Mouse (Mus musculus) telencephalon, adult 2 months (tissue): ENCODE measurements around the gene Gm10447.
A peak's percentile ranks its signal among the peaks of the same experiment; 100 is the strongest.

Experiments used
- DNase-seq: peaks from one replicate; pipeline ENCODE4 v3.0.0-alpha.2; 2011; ENCODE audit warnings: low read depth, low spot score

The Gm10447 gene

GRCm38 (mm10) chr11:53478383-53479170, 21.7 kb upstream of the Gm10447 start:
- no peak for DNase-seq

- no peak for DNase-seq
Observed at GRCm38 (mm10) chr11:53477833-53478232, 20.9 kb upstream of the Gm10447 start.

- no peak for DNase-seq
Observed at GRCm38 (mm10) chr11:53475620-53476019, 18.7 kb upstream of the Gm10447 start.

- no peak for DNase-seq
Observed at GRCm38 (mm10) chr11:53472709-53473108, 15.8 kb upstream of the Gm10447 start.

GRCm38 (mm10) chr11:53469968-53470695, 13.2 kb upstream of the Gm10447 start, which contains the start of gene Gm9837:
Gene Gm9837, minus strand, starts transcription at chr11:53470479.
- DNase-seq: peak; percentile 95

GRCm38 (mm10) chr11:53469294-53469967, 12.5 kb upstream of the Gm10447 start:
- DNase-seq: no peak

- DNase-seq: peak; percentile 77
Observed at GRCm38 (mm10) chr11:53466231-53466971, 9.5 kb upstream of the Gm10447 start.

- DNase-seq: peak; percentile 55
Observed at GRCm38 (mm10) chr11:53463551-53464424, 6.9 kb upstream of the Gm10447 start.

GRCm38 (mm10) chr11:53461727-53462126, 4.8 kb upstream of the Gm10447 start:
- DNase-seq: no peak

- no peak for DNase-seq
Observed at GRCm38 (mm10) chr11:53460192-53460591, 3.3 kb upstream of the Gm10447 start.

- no peak for DNase-seq
Observed at GRCm38 (mm10) chr11:53458996-53459395, 2.1 kb upstream of the Gm10447 start.

- no peak for DNase-seq
Observed at GRCm38 (mm10) chr11:53457372-53457954, 553 bp upstream of the Gm10447 start.

- no peak for DNase-seq
Observed at GRCm38 (mm10) chr11:53453031-53453430, 3.9 kb downstream of the Gm10447 start.

GRCm38 (mm10) chr11:53452396-53452795, 4.5 kb downstream of the Gm10447 start:
- DNase-seq: no peak

GRCm38 (mm10) chr11:53451361-53451760, 5.5 kb downstream of the Gm10447 start:
- DNase-seq: no peak

- DNase-seq: no peak
Observed at GRCm38 (mm10) chr11:53450070-53450705, 6.7 kb downstream of the Gm10447 start.

GRCm38 (mm10) chr11:53448529-53448928, 8.4 kb downstream of the Gm10447 start:
- no peak for DNase-seq

GRCm38 (mm10) chr11:53447996-53448395, 8.9 kb downstream of the Gm10447 start:
- no peak for DNase-seq

- no peak for DNase-seq
Observed at GRCm38 (mm10) chr11:53446183-53446582, 10.7 kb downstream of the Gm10447 start.

GRCm38 (mm10) chr11:53445562-53445961, 11.3 kb downstream of the Gm10447 start:
- DNase-seq: no peak
